Mouse (Mus musculus): Measurements from ENCODE around the gene Frat2.

DNA sequence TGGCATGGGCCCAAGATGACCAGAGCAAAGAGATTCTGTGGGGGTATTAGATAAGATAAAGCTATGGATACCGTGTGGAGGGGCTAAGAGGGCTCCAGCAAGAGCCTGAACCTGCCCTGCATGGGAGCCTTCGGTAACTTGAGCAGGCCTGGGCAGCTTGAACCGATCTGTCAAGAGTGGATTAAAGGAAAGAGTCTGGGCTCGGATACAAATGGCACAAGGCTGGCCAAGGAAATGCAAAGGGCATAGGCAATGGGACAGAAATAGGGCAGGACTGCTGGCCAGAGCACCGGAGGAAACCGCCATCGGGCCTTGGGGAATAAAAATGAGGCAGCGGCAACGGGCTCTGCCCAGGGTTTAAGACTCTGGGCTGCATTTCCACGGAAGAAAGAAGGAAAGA lies 30.6 kb downstream of the Frat2 start:
- no peak for TF ChIP-seq CTCF (IDR thresholded peaks at IDR 0.05; ENCODE audit: control insufficient read depth, insufficient read depth, low read length)
- TF ChIP-seq POLR2A (IDR thresholded peaks at IDR 0.05; ENCODE audit: borderline replicate concordance, control insufficient read depth, low read depth, low read length) = no peak
